Mouse (Mus musculus): ENCODE data around the gene Nhsl2. TPM values are rescaled to one million over a fixed set of nuclear protein-coding genes. Genes with fewer than 3 reads are reported as not detected.

Nhsl2 gene
- polyA plus RNA-seq, 1 experiment, result 0.81 TPM

DNA sequence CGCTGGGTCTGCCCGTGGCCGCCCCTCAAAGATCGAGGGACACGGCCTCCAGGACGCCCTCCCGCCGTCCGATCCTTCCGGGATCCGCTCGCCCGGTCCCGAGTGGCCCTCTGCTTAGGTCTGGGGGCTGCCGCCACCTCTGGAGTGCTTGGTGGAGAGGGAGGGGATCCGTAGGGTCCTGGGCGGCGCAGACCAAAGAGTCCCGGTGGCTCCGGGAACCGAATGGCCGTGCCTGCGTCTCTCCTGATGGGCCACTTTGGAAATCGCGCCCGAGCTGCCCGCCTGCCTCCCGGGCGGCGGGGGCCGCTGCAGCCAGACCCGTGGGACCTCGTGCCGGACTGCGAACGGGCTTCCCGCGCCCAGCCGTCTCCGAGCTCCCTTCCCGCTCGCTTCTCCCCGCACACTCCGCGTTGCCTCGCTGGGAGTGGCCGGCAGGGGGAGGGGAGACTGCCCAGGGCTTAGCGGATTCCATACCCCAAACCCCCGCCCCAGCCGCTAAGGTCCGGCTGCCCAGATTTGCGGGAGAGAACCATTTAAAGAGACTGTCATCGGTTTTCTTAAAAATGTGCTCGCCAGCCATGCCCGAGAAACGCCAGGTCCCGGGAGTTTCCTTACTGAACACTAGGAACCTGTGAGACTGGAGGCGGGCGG is 841 bp downstream of the Nhsl2 start:
- H3K4me1 ChIP-seq (replicated peaks; ENCODE audit: control insufficient read depth, insufficient read depth, low read length), result peaks cover 11% of the 10 kb centered on the region
- TF ChIP-seq CTCF (IDR thresholded peaks at IDR 0.05; ENCODE audit: borderline replicate concordance, control insufficient read depth, extremely low read depth, insufficient read depth, low read length, poor library complexity) (no peak), POLR2A (IDR thresholded peaks at IDR 0.05; ENCODE audit: control insufficient read depth, extremely low read depth, insufficient read depth, low read length, poor library complexity) (no peak)
- no peak overlapping the region for H3K27ac ChIP-seq (ENCODE audit: control insufficient read depth, insufficient read depth, low read length)
- DNase-seq, result no peak
- H3K4me3 ChIP-seq (ENCODE audit: control insufficient read depth, insufficient read depth, low read length), result peak overlapping the region; percentile 46
- H3K36me3 ChIP-seq (ENCODE audit: control insufficient read depth, insufficient read depth, low read length), result no peaks in the 10 kb centered on the region
- peaks cover 9% of the 10 kb centered on the region; the same call in 1 of the 2 replicates for H3K27me3 ChIP-seq (ENCODE audit: control insufficient read depth, insufficient read depth, low read length)
- WGBS, result 14% methylated on average over 36 of the region's 59 CpGs

DNA sequence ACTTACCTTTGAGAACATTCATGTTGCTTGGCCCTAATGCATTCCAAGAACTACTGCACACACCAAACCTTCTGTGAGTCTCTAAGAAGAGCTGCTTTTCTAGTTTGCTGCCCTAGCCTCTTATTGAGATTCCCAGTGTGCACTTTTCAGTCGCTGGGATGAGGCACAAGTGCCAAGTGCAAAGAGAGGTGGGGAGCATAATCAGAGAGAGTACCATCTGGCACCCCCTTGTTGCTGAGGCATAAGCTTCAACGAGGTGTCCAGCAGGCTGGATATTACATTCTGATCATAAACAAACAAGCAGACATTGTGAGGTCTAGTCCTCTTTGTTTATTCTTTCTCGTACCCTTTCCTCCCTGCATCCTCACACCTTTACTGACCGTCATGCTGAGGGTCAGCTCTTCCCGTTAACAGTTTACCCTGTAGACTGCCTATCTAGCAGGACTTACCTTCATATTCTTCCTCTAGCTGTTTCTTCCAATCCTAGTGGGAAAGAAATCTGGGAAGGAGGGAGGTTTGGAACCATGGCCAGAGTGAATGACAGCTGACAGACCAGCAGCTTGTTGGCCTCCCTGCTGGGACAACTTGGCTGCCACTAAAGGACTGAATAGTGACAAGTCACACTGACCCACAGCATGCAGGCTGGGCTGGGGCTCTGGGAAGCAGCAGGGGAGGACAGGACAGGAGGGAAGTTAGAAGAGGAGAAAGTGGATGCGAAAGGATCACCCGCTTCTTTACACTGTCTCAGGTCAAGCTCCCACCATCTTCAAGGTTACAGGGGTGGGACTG is 2.6 kb downstream of the Nhsl2 start:
- H3K27me3 ChIP-seq (ENCODE audit: control insufficient read depth, insufficient read depth, low read length), result peaks cover 9% of the 10 kb centered on the region; the same call in 1 of the 2 replicates
- no peak overlapping the region for H3K4me3 ChIP-seq (ENCODE audit: control insufficient read depth, insufficient read depth, low read length)
- TF ChIP-seq CTCF (IDR thresholded peaks at IDR 0.05; ENCODE audit: borderline replicate concordance, control insufficient read depth, extremely low read depth, insufficient read depth, low read length, poor library complexity) (no peak), POLR2A (IDR thresholded peaks at IDR 0.05; ENCODE audit: control insufficient read depth, extremely low read depth, insufficient read depth, low read length, poor library complexity) (no peak)
- no peak for DNase-seq
- WGBS, result 93% methylated on average over 7 of the region's 7 CpGs
- no peak overlapping the region for H3K27ac ChIP-seq (ENCODE audit: control insufficient read depth, insufficient read depth, low read length)
- peaks cover 11% of the 10 kb centered on the region for H3K4me1 ChIP-seq (replicated peaks; ENCODE audit: control insufficient read depth, insufficient read depth, low read length)
- no peaks in the 10 kb centered on the region for H3K36me3 ChIP-seq (ENCODE audit: control insufficient read depth, insufficient read depth, low read length)

DNA sequence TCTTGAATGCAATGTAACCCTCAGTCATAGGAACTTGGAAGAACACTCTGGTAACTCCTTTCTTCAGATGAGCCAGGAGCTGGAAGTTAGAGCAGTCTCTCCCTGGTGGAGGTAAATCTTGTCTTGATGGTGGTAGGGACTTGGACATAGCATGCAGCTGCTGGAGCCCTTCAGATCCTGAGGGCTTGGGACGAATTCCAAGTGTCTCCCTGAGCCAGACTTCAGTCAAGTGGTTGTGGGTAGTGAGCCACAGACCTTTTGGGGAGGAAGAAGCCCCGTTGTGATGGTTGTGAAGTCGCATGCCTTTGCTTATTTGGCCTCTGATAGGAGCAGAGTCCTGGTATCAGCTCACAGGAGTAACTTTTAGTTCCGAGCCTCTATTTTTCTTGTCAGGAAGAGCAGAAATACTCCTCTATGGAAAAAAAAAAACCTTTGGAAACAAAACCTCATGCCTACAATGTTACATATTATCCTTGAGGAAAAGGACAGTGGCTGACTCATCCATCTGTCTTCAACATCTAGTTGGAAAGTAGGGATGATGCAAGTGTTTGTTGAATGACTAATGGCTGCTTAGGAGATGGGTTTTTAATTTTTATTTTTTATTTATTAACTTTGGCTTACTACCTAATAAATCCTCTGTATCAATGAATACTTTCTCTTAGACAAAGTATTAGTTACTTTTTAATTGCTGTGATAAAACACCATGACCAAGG is 14.6 kb downstream of the Nhsl2 start:
- Histone ChIP-seq H3K27me3 (ENCODE audit: control insufficient read depth, insufficient read depth, low read length) (no peaks in the 10 kb centered on the region), H3K27ac (ENCODE audit: control insufficient read depth, insufficient read depth, low read length) (no peak overlapping the region), H3K36me3 (ENCODE audit: control insufficient read depth, insufficient read depth, low read length) (no peaks in the 10 kb centered on the region), H3K4me3 (ENCODE audit: control insufficient read depth, insufficient read depth, low read length) (no peak overlapping the region), H3K4me1 (replicated peaks; ENCODE audit: control insufficient read depth, insufficient read depth, low read length) (no peaks in the 10 kb centered on the region)
- no peak for DNase-seq
- WGBS, result 54% methylated on average over 4 of the region's 4 CpGs
- no peak for TF ChIP-seq CTCF (IDR thresholded peaks at IDR 0.05; ENCODE audit: borderline replicate concordance, control insufficient read depth, extremely low read depth, insufficient read depth, low read length, poor library complexity)
- TF ChIP-seq POLR2A (IDR thresholded peaks at IDR 0.05; ENCODE audit: control insufficient read depth, extremely low read depth, insufficient read depth, low read length, poor library complexity), result no peak

DNA sequence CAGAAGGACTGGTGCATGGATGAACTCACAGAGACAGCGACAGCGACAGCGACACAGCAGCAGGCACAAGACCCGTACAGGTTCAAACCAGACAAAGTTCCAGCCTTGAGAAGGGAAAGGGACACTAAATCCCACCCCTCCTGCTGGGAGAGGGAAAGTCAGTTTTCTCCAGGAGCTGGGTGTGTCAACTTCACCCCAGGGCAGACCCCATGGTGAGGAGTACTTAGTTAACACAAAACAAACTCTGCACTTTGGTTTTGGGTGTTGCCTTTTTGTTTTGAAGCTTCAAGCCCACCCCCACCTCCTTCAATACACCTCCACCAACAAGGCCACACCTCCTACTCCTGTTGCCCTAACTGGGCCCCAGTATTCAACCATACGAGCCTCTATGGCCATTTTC is 15.6 kb downstream of the Nhsl2 start:
- H3K36me3 ChIP-seq (ENCODE audit: control insufficient read depth, insufficient read depth, low read length), result no peaks in the 10 kb centered on the region
- H3K27me3 ChIP-seq (ENCODE audit: control insufficient read depth, insufficient read depth, low read length), result no peaks in the 10 kb centered on the region
- no peaks in the 10 kb centered on the region for H3K4me1 ChIP-seq (replicated peaks; ENCODE audit: control insufficient read depth, insufficient read depth, low read length)
- no peak overlapping the region for H3K4me3 ChIP-seq (ENCODE audit: control insufficient read depth, insufficient read depth, low read length)
- 99% methylated on average over 5 of the region's 5 CpGs for WGBS
- no peak for DNase-seq
- no peak overlapping the region for H3K27ac ChIP-seq (ENCODE audit: control insufficient read depth, insufficient read depth, low read length)
- TF ChIP-seq CTCF (IDR thresholded peaks at IDR 0.05; ENCODE audit: borderline replicate concordance, control insufficient read depth, extremely low read depth, insufficient read depth, low read length, poor library complexity) (no peak), POLR2A (IDR thresholded peaks at IDR 0.05; ENCODE audit: control insufficient read depth, extremely low read depth, insufficient read depth, low read length, poor library complexity) (no peak)

DNA sequence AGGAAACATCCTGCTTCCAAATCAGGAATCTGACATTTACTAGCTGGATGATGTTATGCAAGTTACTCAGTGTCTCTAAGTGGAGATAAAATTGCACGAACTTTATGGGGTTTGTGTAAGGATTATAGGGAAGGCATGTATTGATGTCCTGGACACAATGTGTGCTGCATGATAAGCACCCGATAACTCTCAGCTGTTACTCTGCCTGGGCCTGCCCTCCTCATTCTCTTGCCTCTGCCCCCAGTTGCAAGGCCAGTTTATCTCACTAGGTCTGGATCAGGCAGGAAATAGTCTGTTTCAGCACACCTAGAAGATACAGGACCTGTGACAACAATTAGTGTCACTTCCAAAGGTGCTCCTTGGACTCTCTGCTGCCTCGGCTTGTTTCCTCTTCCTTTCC is 25.0 kb downstream of the Nhsl2 start:
- Histone ChIP-seq H3K27me3 (ENCODE audit: control insufficient read depth, insufficient read depth, low read length) (no peaks in the 10 kb centered on the region), H3K27ac (ENCODE audit: control insufficient read depth, insufficient read depth, low read length) (no peak overlapping the region), H3K36me3 (ENCODE audit: control insufficient read depth, insufficient read depth, low read length) (no peaks in the 10 kb centered on the region), H3K4me1 (replicated peaks; ENCODE audit: control insufficient read depth, insufficient read depth, low read length) (0 out of 2 replicates have a peak, but pooled peaks cover 2% of the 10 kb centered on the region), H3K4me3 (ENCODE audit: control insufficient read depth, insufficient read depth, low read length) (no peak overlapping the region)
- DNase-seq, result no peak
- WGBS, result 97% methylated on average over 3 of the region's 3 CpGs
- TF ChIP-seq CTCF (IDR thresholded peaks at IDR 0.05; ENCODE audit: borderline replicate concordance, control insufficient read depth, extremely low read depth, insufficient read depth, low read length, poor library complexity) (no peak), POLR2A (IDR thresholded peaks at IDR 0.05; ENCODE audit: control insufficient read depth, extremely low read depth, insufficient read depth, low read length, poor library complexity) (no peak)

DNA sequence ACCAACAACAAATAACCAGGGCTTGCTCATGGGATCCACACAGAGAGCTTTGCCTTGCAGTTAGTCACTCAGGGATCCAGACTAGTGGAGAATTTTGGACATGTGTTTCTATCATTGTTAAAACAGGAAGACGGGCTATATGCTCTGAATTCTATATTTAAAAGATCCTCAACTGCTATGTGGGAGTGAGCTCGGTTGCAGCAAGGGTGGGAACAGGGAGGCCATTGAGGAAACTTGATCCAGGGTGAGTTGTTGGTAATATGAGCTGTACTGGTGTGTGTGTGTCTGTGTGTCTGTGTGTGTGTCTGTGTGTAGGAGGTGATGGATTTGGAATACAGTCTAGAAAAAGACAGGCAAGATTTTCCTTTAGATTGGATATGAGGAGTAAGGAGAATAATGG is 25.7 kb downstream of the Nhsl2 start:
- no peaks in the 10 kb centered on the region for H3K27me3 ChIP-seq (ENCODE audit: control insufficient read depth, insufficient read depth, low read length)
- DNase-seq, result no peak
- TF ChIP-seq CTCF (IDR thresholded peaks at IDR 0.05; ENCODE audit: borderline replicate concordance, control insufficient read depth, extremely low read depth, insufficient read depth, low read length, poor library complexity) (no peak), POLR2A (IDR thresholded peaks at IDR 0.05; ENCODE audit: control insufficient read depth, extremely low read depth, insufficient read depth, low read length, poor library complexity) (no peak)
- no peak overlapping the region for H3K4me3 ChIP-seq (ENCODE audit: control insufficient read depth, insufficient read depth, low read length)
- 0 out of 2 replicates have a peak, but pooled peaks cover 2% of the 10 kb centered on the region for H3K4me1 ChIP-seq (replicated peaks; ENCODE audit: control insufficient read depth, insufficient read depth, low read length)
- 82% methylated on average over 2 of the region's 2 CpGs for WGBS
- H3K36me3 ChIP-seq (ENCODE audit: control insufficient read depth, insufficient read depth, low read length), result no peaks in the 10 kb centered on the region
- no peak overlapping the region for H3K27ac ChIP-seq (ENCODE audit: control insufficient read depth, insufficient read depth, low read length)
